Mouse (Mus musculus): ENCODE data around the gene Rapgef3. TPM values are rescaled to one million over a fixed set of nuclear protein-coding genes. Genes with fewer than 3 reads are reported as not detected.

Rapgef3 gene
- polyA plus RNA-seq, 1 experiment: 3.7 TPM

- Histone ChIP-seq H3K4me1 (ENCODE audit: control insufficient read depth, insufficient read depth, low read length) (peaks cover 4% of the 10 kb centered on the region), H3K4me3 (ENCODE audit: insufficient read depth, low read length) (no peak overlapping the region), H3K27ac (ENCODE audit: insufficient read depth, low read depth, low read length) (no peak overlapping the region)
- TF ChIP-seq POLR2A (IDR thresholded peaks at IDR 0.05; ENCODE audit: borderline replicate concordance, low read depth, low read length) (no peak), CTCF (IDR thresholded peaks at IDR 0.05; ENCODE audit: low read depth, low read length) (no peak)
These were observed 2.5 kb downstream of the Rapgef3 start for GRCm38 (mm10) chr15:97765090-97765794.

- Histone ChIP-seq H3K27ac (ENCODE audit: insufficient read depth, low read depth, low read length) (no peak overlapping the region), H3K4me1 (ENCODE audit: control insufficient read depth, insufficient read depth, low read length) (peaks cover 11% of the 10 kb centered on the region), H3K4me3 (ENCODE audit: insufficient read depth, low read length) (no peak overlapping the region)
- TF ChIP-seq POLR2A (IDR thresholded peaks at IDR 0.05; ENCODE audit: borderline replicate concordance, low read depth, low read length) (no peak), CTCF (IDR thresholded peaks at IDR 0.05; ENCODE audit: low read depth, low read length) (no peak)
These were observed 3.2 kb downstream of the Rapgef3 start for GRCm38 (mm10) chr15:97764532-97764931.

- no peak overlapping the region for H3K4me3 ChIP-seq (ENCODE audit: insufficient read depth, low read length)
- peaks cover 15% of the 10 kb centered on the region for H3K4me1 ChIP-seq (ENCODE audit: control insufficient read depth, insufficient read depth, low read length)
- H3K27ac ChIP-seq (ENCODE audit: insufficient read depth, low read depth, low read length): no peak overlapping the region
- TF ChIP-seq POLR2A (IDR thresholded peaks at IDR 0.05; ENCODE audit: borderline replicate concordance, low read depth, low read length) (no peak), CTCF (IDR thresholded peaks at IDR 0.05; ENCODE audit: low read depth, low read length) (no peak)
These were observed 4.3 kb downstream of the Rapgef3 start for GRCm38 (mm10) chr15:97763256-97764049.

GRCm38 (mm10) chr15:97762733-97763132 is 5.0 kb downstream of the Rapgef3 start:
- Histone ChIP-seq H3K4me1 (ENCODE audit: control insufficient read depth, insufficient read depth, low read length) (peaks cover 15% of the 10 kb centered on the region), H3K27ac (ENCODE audit: insufficient read depth, low read depth, low read length) (no peak overlapping the region), H3K4me3 (ENCODE audit: insufficient read depth, low read length) (no peak overlapping the region)
- TF ChIP-seq CTCF (IDR thresholded peaks at IDR 0.05; ENCODE audit: low read depth, low read length) (no peak), POLR2A (IDR thresholded peaks at IDR 0.05; ENCODE audit: borderline replicate concordance, low read depth, low read length) (no peak)

- H3K4me1 ChIP-seq (ENCODE audit: control insufficient read depth, insufficient read depth, low read length): peaks cover 15% of the 10 kb centered on the region
These were observed 6.3 kb downstream of the Rapgef3 start for GRCm38 (mm10) chr15:97761438-97761837.

GRCm38 (mm10) chr15:97760952-97761351 is 6.8 kb downstream of the Rapgef3 start:
- Histone ChIP-seq H3K4me3 (ENCODE audit: insufficient read depth, low read length) (no peak overlapping the region), H3K27ac (ENCODE audit: insufficient read depth, low read depth, low read length) (no peak overlapping the region), H3K4me1 (ENCODE audit: control insufficient read depth, insufficient read depth, low read length) (peaks cover 15% of the 10 kb centered on the region)
- TF ChIP-seq POLR2A (IDR thresholded peaks at IDR 0.05; ENCODE audit: borderline replicate concordance, low read depth, low read length) (no peak), CTCF (IDR thresholded peaks at IDR 0.05; ENCODE audit: low read depth, low read length) (no peak)

More at GRCm38 (mm10) chr15:97761438-97761837, 6.3 kb downstream of the Rapgef3 start:
- no peak for TF ChIP-seq CTCF (IDR thresholded peaks at IDR 0.05; ENCODE audit: low read depth, low read length)
- no peak for TF ChIP-seq POLR2A (IDR thresholded peaks at IDR 0.05; ENCODE audit: borderline replicate concordance, low read depth, low read length)
- Histone ChIP-seq H3K27ac (ENCODE audit: insufficient read depth, low read depth, low read length) (no peak overlapping the region), H3K4me3 (ENCODE audit: insufficient read depth, low read length) (no peak overlapping the region)

GRCm38 (mm10) chr15:97760006-97760405 is 7.8 kb downstream of the Rapgef3 start:
- Histone ChIP-seq H3K27ac (ENCODE audit: insufficient read depth, low read depth, low read length) (no peak overlapping the region), H3K4me1 (ENCODE audit: control insufficient read depth, insufficient read depth, low read length) (peaks cover 15% of the 10 kb centered on the region), H3K4me3 (ENCODE audit: insufficient read depth, low read length) (no peak overlapping the region)
- TF ChIP-seq CTCF (IDR thresholded peaks at IDR 0.05; ENCODE audit: low read depth, low read length): no peak

- TF ChIP-seq CTCF (IDR thresholded peaks at IDR 0.05; ENCODE audit: low read depth, low read length) (no peak), POLR2A (IDR thresholded peaks at IDR 0.05; ENCODE audit: borderline replicate concordance, low read depth, low read length) (no peak)
- peaks cover 18% of the 10 kb centered on the region for H3K4me1 ChIP-seq (ENCODE audit: control insufficient read depth, insufficient read depth, low read length)
- no peak overlapping the region for H3K27ac ChIP-seq (ENCODE audit: insufficient read depth, low read depth, low read length)
- no peak overlapping the region for H3K4me3 ChIP-seq (ENCODE audit: insufficient read depth, low read length)
These were observed 12.4 kb downstream of the Rapgef3 start for GRCm38 (mm10) chr15:97755361-97755760.

- TF ChIP-seq POLR2A (IDR thresholded peaks at IDR 0.05; ENCODE audit: borderline replicate concordance, low read depth, low read length): no peak
- TF ChIP-seq CTCF (IDR thresholded peaks at IDR 0.05; ENCODE audit: low read depth, low read length): no peak
- H3K4me1 ChIP-seq (ENCODE audit: control insufficient read depth, insufficient read depth, low read length): peaks cover 10% of the 10 kb centered on the region
- H3K4me3 ChIP-seq (ENCODE audit: insufficient read depth, low read length): no peak overlapping the region
- no peak overlapping the region for H3K27ac ChIP-seq (ENCODE audit: insufficient read depth, low read depth, low read length)
These were observed 13.3 kb downstream of the Rapgef3 start for GRCm38 (mm10) chr15:97754476-97754875.

GRCm38 (mm10) chr15:97752491-97752890 is 15.3 kb downstream of the Rapgef3 start:
- peaks cover 7% of the 10 kb centered on the region; the same call in 1 of the 2 replicates for H3K4me1 ChIP-seq (ENCODE audit: control insufficient read depth, insufficient read depth, low read length)
- no peak overlapping the region for H3K4me3 ChIP-seq (ENCODE audit: insufficient read depth, low read length)
- no peak for TF ChIP-seq CTCF (IDR thresholded peaks at IDR 0.05; ENCODE audit: low read depth, low read length)
- no peak for TF ChIP-seq POLR2A (IDR thresholded peaks at IDR 0.05; ENCODE audit: borderline replicate concordance, low read depth, low read length)
- H3K27ac ChIP-seq (ENCODE audit: insufficient read depth, low read depth, low read length): no peak overlapping the region

Measured in bone marrow macrophage, adult 2 months (primary cell).